Mouse (Mus musculus): ENCODE measurements around the gene Col28a1.

DNA sequence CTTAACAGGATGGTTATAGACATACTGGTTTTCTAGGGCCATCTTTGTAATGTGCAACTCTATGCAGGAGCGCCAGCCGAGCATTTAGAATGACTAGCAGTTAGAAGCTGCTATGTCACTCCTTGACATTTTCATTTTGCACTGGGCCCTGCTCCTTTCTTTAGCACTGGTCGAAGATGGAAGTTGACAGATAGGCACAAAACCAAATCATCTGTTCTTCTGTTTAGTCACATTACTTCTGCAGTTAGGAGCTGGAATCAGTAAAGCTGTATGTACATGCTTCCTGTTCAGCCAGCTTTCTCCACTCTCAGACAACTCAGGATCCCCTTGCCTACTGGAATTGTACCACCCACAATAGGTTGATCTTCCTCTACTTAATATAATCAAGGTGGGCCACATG, 18.2 kb upstream of the Col28a1 start:
- TF ChIP-seq CTCF (IDR thresholded peaks at IDR 0.05; ENCODE audit: control insufficient read depth, insufficient read depth, insufficient read length) = no peak
- no peak for TF ChIP-seq USF1 (IDR thresholded peaks at IDR 0.05; ENCODE audit: low read depth)
- TF ChIP-seq CEBPB (IDR thresholded peaks at IDR 0.05; ENCODE audit: low read depth) = no peak
- TF ChIP-seq MAX (IDR thresholded peaks at IDR 0.05) = no peak
